Mouse (Mus musculus): ENCODE measurements around the gene Dscam. TPM values are rescaled to one million over a fixed set of nuclear protein-coding genes. Genes with fewer than 3 reads are reported as not detected.

Dscam gene
- total RNA-seq (2015; ENCODE audit: low replicate concordance), result 0.36 TPM in 1 of 2 replicates, not detected in the other
- total RNA-seq (2017; ENCODE audit: low replicate concordance), result not detected in 2 replicates

- no peak for ATAC-seq (replicated peaks; ENCODE audit: low FRiP score, poor library complexity, severe bottlenecking)
Observed at GRCm38 (mm10) chr16:97170513-97171081, at the start of gene Dscam. Dscam (minus strand) TSS chr16:97170752.

- no peak for ATAC-seq (replicated peaks; ENCODE audit: low FRiP score, poor library complexity, severe bottlenecking)
Observed at GRCm38 (mm10) chr16:97219381-97219780, 48.8 kb upstream of the Dscam start.

DNA sequence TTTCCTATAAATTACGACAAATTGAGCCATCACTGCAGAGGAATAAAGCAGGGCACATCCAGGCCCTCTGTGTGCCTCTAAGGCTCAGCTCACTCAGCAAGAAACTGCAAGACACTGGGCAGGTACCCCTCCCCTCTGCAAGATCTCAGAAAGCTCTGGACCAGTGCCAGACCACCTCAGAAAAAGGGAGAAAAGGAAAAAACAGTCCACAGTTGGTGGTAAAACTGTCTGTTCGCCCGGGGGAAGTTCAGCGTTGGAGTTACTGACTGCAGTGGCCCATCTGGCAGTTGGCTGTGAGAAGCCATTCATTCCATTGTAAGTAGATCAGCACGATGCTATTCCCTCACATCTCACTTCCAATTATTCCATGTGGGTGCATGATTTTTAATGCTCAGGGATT, 39.4 kb upstream of the Dscam start:
- no peak for ATAC-seq (replicated peaks; ENCODE audit: low FRiP score, poor library complexity, severe bottlenecking)

GRCm38 (mm10) chr16:97208276-97208675, 37.7 kb upstream of the Dscam start:
- ATAC-seq (replicated peaks; ENCODE audit: low FRiP score, poor library complexity, severe bottlenecking), result no peak

GRCm38 (mm10) chr16:97204090-97204489, 33.5 kb upstream of the Dscam start:
- ATAC-seq (replicated peaks; ENCODE audit: low FRiP score, poor library complexity, severe bottlenecking), result no peak

DNA sequence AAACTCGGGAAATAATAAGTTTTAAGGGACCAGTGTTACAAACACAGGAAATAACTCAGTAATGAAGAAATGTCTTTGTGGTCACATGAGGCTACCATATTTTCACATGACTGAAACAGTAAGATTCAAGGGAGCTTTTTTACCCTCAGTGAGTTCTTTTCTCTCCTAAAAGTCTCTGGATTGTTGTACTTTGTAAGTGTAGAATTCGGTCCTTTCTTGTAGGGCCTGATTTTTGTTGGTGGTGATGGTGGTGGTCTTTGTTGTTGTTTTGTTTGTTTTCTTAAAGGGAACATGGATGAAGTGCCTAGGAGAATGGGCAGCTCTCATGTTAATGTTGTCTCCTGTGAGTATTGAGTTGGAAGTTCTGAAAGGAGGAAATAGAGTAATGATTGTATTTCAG, 33.0 kb upstream of the Dscam start:
- no peak for ATAC-seq (replicated peaks; ENCODE audit: low FRiP score, poor library complexity, severe bottlenecking)

DNA sequence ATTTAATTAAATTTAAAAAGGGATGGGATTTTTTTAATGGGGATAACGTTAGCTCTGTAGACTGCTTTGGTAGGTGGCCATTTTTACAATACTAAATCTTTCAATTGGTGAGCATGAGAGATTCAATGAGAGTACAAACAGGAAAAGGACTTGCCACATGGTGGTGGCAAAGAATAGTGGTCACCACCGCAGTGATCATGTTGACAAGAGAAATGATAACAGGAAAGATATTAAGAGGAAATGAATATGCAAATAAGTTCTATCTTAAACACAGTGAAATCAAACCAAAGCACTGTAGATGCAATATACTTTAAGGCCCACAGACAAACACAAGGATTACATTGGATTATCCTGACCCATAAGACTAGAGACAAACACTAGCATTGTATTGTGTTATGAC, 24.1 kb upstream of the Dscam start:
- ATAC-seq (replicated peaks; ENCODE audit: low FRiP score, poor library complexity, severe bottlenecking), result no peak

GRCm38 (mm10) chr16:97194179-97194578, 23.6 kb upstream of the Dscam start:
- no peak for ATAC-seq (replicated peaks; ENCODE audit: low FRiP score, poor library complexity, severe bottlenecking)

GRCm38 (mm10) chr16:97192296-97192695, 21.7 kb upstream of the Dscam start:
- no peak for ATAC-seq (replicated peaks; ENCODE audit: low FRiP score, poor library complexity, severe bottlenecking)

DNA sequence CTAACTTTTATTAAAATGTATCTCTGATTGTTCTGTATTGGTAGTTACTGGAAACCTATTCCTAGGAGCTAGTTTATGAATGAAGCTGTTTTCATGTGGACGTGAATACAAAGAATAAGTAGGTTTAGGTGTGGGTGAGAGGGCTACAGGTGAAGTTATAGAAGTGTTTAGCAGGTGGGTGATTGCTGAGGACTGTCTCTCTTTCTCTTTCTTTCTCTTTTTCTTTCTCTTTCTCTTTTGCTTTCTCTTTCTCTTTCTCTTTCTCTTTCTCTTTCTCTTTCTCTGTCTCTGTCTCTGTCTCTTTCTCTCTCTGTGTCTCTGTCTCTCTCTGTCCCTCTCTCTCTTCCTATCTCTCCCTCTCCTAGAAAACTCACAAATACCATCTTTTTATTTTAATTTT, 20.1 kb upstream of the Dscam start:
- ATAC-seq (replicated peaks; ENCODE audit: low FRiP score, poor library complexity, severe bottlenecking), result no peak

GRCm38 (mm10) chr16:97171500-97171899, 948 bp upstream of the Dscam start:
- ATAC-seq (replicated peaks; ENCODE audit: low FRiP score, poor library complexity, severe bottlenecking), result no peak

DNA sequence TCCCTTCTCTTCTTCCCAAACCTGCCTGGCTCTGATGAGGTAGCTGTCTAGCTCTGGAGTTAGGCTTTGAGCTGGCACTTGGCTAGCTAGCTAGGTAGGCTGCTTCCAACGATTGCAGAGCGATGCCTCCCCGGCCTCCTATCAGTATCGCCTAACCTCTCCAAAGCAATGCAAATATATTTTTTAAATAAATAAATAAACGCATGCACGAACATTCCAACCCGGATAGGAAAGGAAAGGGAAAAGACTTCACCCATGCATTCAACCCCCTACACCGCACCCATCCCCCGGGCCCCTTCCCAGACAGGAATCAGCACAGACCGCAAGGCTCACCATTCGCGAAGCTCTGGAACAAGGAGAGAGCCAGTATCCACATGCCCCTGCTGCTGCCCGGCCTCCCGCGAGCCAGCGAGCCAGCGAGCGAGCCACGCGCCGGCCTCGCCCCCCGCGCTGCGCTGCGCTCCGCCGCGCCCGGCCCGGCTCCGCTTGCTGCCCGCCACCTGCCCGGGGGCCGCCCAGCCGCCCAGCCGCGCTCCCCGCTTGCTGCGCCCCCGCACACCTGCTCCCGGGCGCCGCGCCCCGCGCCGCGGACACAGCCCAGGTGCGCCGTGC, 545 bp downstream of the Dscam start:
- no peak for ATAC-seq (replicated peaks; ENCODE audit: low FRiP score, poor library complexity, severe bottlenecking)

- no peak for ATAC-seq (replicated peaks; ENCODE audit: low FRiP score, poor library complexity, severe bottlenecking)
Observed at GRCm38 (mm10) chr16:97168614-97169013, 1.9 kb downstream of the Dscam start.

DNA sequence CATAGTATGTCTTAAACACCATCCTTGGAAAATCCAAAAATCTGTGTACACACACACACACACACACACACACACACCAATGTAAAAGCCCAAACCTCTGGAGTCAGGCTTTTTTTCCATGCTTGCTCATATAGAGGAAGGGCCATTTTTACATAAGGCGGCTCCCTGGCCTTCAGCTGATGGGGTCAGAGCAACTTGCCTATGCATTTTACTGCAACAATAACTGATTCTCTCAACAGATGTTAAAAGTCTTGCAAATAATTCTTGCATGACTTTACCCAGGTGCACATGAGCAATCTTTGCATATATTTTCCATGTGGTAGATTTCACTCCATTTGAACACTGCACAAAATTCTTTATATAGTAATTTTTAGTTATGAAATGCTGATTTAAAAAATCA, 2.5 kb downstream of the Dscam start:
- no peak for ATAC-seq (replicated peaks; ENCODE audit: low FRiP score, poor library complexity, severe bottlenecking)

DNA sequence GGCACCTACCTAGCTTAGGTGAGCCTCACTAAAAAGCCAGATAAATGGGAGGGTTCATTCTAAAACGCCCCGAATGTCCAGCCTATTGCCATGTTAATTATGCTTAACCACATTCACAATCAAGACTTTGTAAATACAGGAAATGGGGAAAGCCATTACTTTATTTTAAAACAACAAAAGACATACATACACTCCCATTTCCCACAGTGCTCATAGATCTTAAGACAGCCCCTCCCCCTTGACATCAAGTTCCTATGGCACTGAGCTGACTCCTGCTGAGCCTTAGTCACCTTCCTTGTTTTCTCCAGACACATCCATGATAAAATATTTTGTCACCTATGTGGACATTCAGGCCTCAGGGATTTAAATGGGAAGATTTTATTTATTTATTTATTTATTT, 4.4 kb downstream of the Dscam start:
- no peak for ATAC-seq (replicated peaks; ENCODE audit: low FRiP score, poor library complexity, severe bottlenecking)

DNA sequence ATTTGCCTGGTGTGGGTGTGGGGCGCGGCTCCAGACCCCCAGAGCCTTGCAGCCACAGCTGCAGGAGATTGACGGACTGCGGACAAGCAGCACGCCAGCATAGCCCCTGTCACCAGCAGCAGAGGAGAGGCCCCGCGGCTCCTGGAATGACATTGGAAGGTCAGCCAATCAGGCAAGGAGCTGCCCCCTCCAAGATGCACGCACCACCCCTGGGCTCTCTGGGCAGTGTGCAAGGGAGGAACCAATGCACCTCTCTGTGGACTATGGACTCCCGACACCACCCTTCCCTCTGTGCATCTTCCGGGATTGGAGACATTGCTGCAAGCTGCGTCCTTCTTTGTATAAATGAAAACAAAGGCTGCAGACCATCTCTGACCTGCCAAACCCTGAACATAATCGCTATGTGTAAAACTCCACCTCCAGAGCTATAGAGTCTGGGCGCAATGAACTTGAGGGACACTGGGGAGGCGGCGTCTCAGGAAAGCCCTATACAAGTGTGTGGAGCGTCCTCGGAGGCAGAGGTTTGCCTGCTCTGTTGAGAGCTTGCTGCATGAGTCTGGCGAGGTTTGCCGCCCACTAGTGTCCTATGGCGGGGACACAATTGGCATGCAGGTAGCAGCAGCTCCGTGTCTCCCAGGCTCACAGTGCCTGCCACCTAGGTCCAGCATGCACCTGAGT, 5.0 kb downstream of the Dscam start:
- ATAC-seq (replicated peaks; ENCODE audit: low FRiP score, poor library complexity, severe bottlenecking), result no peak

DNA sequence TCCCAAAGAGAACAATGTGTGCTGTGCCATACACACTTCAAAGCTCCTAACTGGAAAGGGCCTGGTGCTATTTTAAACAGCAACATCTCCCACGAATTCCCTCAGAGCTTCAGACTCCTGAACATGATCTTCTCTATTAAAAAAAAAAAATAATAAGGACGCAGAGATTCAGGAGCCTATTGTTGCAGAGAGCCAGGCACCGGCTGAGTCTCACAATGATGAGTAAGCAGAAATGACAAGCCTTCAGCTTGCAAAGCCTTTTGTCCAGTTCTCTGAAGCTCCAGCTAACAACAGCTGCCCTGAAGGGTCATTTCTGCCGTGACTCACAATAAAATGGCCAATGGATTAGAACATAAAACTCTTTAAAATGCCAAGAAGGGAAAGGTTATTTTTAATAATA, 12.3 kb downstream of the Dscam start:
- ATAC-seq (replicated peaks; ENCODE audit: low FRiP score, poor library complexity, severe bottlenecking), result no peak

- no peak for ATAC-seq (replicated peaks; ENCODE audit: low FRiP score, poor library complexity, severe bottlenecking)
Observed at GRCm38 (mm10) chr16:97144544-97145194, 25.9 kb downstream of the Dscam start.

- ATAC-seq (replicated peaks; ENCODE audit: low FRiP score, poor library complexity, severe bottlenecking), result no peak
Observed at GRCm38 (mm10) chr16:97141943-97142342, 28.6 kb downstream of the Dscam start.

DNA sequence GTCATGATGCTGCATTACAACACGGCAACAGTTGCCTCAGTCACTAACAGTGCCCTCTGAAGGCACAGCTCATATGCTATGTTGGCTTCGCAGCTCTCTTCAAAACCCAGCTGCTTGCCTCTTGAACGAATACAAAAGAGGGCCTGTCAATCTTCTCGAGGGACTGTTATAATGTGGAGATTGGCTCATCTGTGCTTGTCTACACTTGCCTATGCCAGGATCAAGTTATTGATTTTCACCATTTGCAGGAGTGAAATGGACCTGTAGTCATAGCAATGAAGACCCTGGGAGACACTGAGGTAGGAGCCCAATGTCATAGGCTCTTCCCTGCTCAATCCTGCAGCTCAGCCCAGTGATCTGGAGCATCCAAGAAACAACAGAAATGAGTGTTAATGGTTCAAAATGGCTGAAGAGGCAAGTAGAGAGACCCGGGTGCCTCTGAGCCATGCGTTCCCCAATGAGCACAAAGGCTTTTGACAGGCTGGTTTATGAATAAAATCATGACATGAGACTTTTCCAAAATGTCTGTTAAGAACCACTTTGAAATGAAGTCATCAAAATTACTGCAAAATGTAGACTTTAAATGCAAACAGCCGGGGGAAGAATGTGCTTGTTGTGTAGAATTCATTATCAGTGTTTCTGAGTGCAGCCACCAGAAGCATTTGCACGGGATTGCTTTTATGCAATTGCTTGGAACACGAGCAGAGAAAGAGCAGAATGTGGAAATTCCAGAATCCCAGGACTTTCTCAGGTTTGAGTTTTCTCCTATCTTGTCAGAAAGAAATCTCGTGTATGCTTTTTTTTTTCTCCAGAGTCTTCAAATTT, 35.3 kb downstream of the Dscam start:
- ATAC-seq (replicated peaks; ENCODE audit: low FRiP score, poor library complexity, severe bottlenecking), result no peak

Data from erythroid progenitor cell, adult 5-6 weeks (primary cell).